Comparison of ENCODE assay signal across 26 mouse cellular contexts in genomic region chr9:9316021-9316420, GRCm38 (mm10).
DNase-seq lines count a peak whose midpoint lies in the region; ATAC-seq lines count a peak whose summit lies in the region.
"Had no signal": no experiment of that assay in that cellular context is flagged by ENCODE, and none has a peak within 500 bp of the region (broad histone marks: within the 10 kb centered on the region; RNA-seq: fewer than 3 reads in every experiment).

No protein-coding gene starts in this region.

- no peaks in the 10 kb centered on the region for H3K27me3 ChIP-seq in midbrain, embryonic 14.5 days (ENCODE audit: control insufficient read depth, insufficient read depth, low read length)
- H3K27me3 ChIP-seq in midbrain, embryonic 13.5 days: no peaks in the 10 kb centered on the region
- H3K27me3 ChIP-seq: CH12.LX; embryonic facial prominence, embryonic 13.5 days; embryonic facial prominence, embryonic 15.5 days; forebrain, embryonic 12.5 days had no signal

- no peaks in the 10 kb centered on the region for H3K9me3 ChIP-seq in midbrain, embryonic 14.5 days (ENCODE audit: control insufficient read depth, low read length)
- no peaks in the 10 kb centered on the region for H3K9me3 ChIP-seq in midbrain, embryonic 13.5 days
- H3K9me3 ChIP-seq: embryonic facial prominence, embryonic 13.5 days; embryonic facial prominence, embryonic 15.5 days; forebrain, embryonic 10.5 days; forebrain, embryonic 12.5 days; G1E had no signal

- no peak overlapping the region for H3K27ac ChIP-seq in midbrain, embryonic 14.5 days (replicated peaks; ENCODE audit: low read depth, low read length)
- H3K27ac ChIP-seq in midbrain, embryonic 13.5 days: no peak overlapping the region
- H3K27ac ChIP-seq: embryonic facial prominence, embryonic 13.5 days; embryonic facial prominence, embryonic 15.5 days; forebrain, embryonic 10.5 days; forebrain, embryonic 12.5 days had no signal

- H3K4me2 ChIP-seq in midbrain, embryonic 14.5 days (ENCODE audit: low read length): no peak overlapping the region
- H3K4me2 ChIP-seq in midbrain, embryonic 13.5 days (replicated peaks): no peak overlapping the region
- H3K4me2 ChIP-seq: embryonic facial prominence, embryonic 13.5 days; embryonic facial prominence, embryonic 15.5 days; forebrain, embryonic 12.5 days had no signal

- H3K36me3 ChIP-seq in midbrain, embryonic 14.5 days (ENCODE audit: control insufficient read depth, insufficient read depth, low read length): no peaks in the 10 kb centered on the region
- H3K36me3 ChIP-seq in midbrain, embryonic 13.5 days: no peaks in the 10 kb centered on the region
- H3K36me3 ChIP-seq: embryonic facial prominence, embryonic 13.5 days; embryonic facial prominence, embryonic 15.5 days; forebrain, embryonic 10.5 days; forebrain, embryonic 12.5 days; G1E had no signal

- WGBS in midbrain, embryonic 14.5 days: 88% methylated on average over 4 of the region's 4 CpGs
- WGBS in midbrain, embryonic 13.5 days: 87% methylated on average over 4 of the region's 4 CpGs

- no peak for DNase-seq in frontal cortex, adult 2 months (ENCODE audit: extremely low spot score in 1 of 2, low spot score in 1 of 2)
- peak; percentile 4 for DNase-seq in midbrain, embryonic 14.5 days
- peak; percentile 2 for DNase-seq in Muller cell, postnatal 12 days (ENCODE audit: inconsistent ontology term)
- DNase-seq: adrenal gland, adult 2 months; adrenal gland, postnatal 10 days; adrenal gland, postnatal 25 days; B cell, adult 2 months; cerebellum, adult 11 months; cerebellum, adult 18-20 months; cerebellum, adult 8-10 months; cerebellum, adult 9-11 months; cerebellum, postnatal 14 days; cerebellum, postnatal 36 days; embryo, embryonic 11 days had no signal

- no peaks in the 10 kb centered on the region for H3K4me1 ChIP-seq in midbrain, embryonic 14.5 days (ENCODE audit: control insufficient read depth, insufficient read depth, low read length)
- H3K4me1 ChIP-seq in midbrain, embryonic 13.5 days (replicated peaks): no peaks in the 10 kb centered on the region

- ATAC-seq in frontal cortex, adult (ENCODE audit: low TSS enrichment): 0 out of 2 replicates have a peak, but pooled peaks have one; percentile 41
- no peak for ATAC-seq in midbrain, embryonic 14.5 days (ENCODE audit: low FRiP score, low TSS enrichment)
- no peak for ATAC-seq in midbrain, embryonic 13.5 days
- ATAC-seq: CD4-positive, CD25-positive, alpha-beta regulatory T cell, adult 4 months; forebrain, embryonic 14.5 days; forebrain, embryonic 16.5 days had no signal

- H3K4me3 ChIP-seq in midbrain, embryonic 14.5 days (replicated peaks; ENCODE audit: low read depth, low read length): no peak overlapping the region
- no peak overlapping the region for H3K4me3 ChIP-seq in midbrain, embryonic 13.5 days (replicated peaks)
- H3K4me3 ChIP-seq: embryonic facial prominence, embryonic 13.5 days; embryonic facial prominence, embryonic 15.5 days; erythroblast, embryonic 14.5 days; forebrain, embryonic 10.5 days; forebrain, embryonic 12.5 days had no signal

- no peak overlapping the region for H3K9ac ChIP-seq in midbrain, embryonic 14.5 days (replicated peaks; ENCODE audit: low read length)
- no peak overlapping the region for H3K9ac ChIP-seq in midbrain, embryonic 13.5 days (replicated peaks)
- H3K9ac ChIP-seq: embryonic facial prominence, embryonic 13.5 days; embryonic facial prominence, embryonic 15.5 days; forebrain, embryonic 12.5 days had no signal

Comparison
In these comparisons a context has a peak if more than half of its experiments do, and no peak if none do; other contexts are left out.
1. DNase-seq: peak in midbrain, embryonic 14.5 days (single experiment) and Muller cell, postnatal 12 days (single experiment); none in frontal cortex, adult 2 months (0 of 2).